Mouse (Mus musculus) layer of hippocampus, postnatal 25 days (tissue): ENCODE data around the gene Mcm8. TPM values are rescaled to one million over a fixed set of nuclear protein-coding genes. Genes with fewer than 3 reads are reported as not detected.

Source experiments
- DNase-seq, 2 experiments: peaks; one replicate each; pipeline ENCODE4 v3.0.0; 2022; ENCODE audit warnings: mixed read lengths in 2 of 2, low spot score in 1 of 2; ENCODE audit errors: extremely low spot score in 1 of 2
- total RNA-seq, 2 experiments: library from RNA; stranded (reverse); gene quantifications; 2 replicates each; pipeline ENCODE4 v1.2.3; 2021

Gene Mcm8
- total RNA-seq, 2 experiments from 2014 or later: 3.4 to 4.0 TPM

DNA sequence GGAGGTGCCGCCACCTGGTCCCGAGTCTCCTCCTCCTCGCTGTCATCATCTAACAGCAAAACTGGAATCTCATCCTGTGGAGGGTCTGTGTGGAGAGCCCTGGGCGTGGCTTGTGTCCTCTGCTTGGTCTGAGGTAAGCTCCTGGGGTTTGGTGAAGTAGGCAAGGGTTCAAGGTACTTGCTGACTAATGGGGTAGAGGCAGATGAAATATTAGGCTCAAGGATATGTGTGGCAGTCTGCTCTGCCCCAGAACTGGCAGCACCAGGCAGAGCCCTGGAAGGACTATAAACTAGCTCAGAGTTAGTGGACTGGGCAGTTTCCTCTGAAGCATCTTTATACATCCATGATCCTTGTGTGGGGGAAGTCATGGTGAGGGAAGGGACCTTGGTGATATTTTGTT, 54.3 kb downstream of the Mcm8 start:
- DNase-seq: no peak

DNA sequence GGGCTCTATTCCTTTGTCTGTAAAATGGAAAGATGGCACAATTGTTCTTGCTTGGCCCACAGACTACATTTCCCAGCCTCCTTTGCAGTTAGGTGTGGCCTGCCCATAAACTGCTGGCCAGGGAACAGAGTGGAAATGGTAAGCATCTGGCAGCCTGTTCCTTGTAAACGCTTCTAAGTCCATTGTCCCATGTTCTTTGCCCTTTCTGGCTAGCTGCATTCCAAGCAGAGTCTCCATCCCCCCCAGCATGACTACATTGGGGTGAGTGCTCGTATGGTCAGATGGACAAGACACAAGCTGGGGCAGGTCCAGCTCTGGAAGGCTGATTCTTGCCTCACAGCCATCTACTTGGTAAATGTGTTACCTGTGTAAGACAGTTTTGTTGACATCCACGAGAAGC, 55.7 kb downstream of the Mcm8 start:
- no peak for DNase-seq

DNA sequence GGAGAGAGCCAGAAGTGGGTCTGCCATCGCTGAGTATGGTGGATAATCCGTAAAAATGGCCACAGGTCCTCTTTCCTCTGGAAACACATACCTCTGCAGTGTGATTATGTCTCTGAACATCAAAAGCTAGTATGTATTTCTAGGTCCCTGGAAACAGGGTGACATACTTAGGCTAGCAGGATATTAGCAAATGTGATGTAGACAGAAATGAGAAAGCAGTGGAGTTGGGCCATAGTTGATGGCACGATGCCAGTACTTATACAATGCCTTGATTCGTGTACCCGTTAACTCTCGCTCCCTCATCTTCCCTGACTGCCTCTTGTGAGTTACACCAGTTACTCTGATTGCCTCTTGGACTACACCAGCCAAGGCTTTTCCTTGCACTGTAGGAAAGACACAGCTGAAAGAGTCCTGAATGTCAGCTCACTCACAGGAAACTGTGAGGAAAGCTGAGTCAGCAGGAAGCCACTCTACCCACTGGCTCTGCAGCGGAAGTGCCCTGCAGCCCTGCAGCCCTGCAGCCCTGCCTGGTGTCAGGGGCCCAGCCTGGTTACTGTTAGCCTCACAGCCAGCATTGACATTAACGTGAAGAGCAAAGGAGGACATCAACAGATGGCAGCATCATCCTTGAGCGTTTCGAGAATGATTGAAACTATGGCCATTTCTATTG, 57.9 kb downstream of the Mcm8 start:
- no peak for DNase-seq

DNA sequence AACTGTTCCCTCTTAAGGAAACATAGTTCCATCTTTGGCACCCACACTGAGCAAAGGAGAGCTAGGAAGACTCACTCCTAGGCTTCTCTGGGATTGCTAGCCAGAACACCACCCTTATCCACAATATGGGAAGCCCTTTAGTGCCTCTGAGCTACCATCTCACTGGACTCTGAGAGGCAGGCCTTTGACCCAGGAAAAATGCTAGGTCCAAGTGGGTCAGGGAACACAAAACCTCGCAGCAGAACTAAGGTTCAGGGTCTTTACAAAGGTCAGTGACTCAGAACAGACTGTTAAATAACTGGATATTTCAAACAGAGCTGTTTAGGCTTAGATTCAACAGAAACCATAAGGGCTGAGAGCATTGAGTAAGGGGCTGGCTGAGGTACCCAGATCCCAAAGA, 61.0 kb downstream of the Mcm8 start:
- no peak for DNase-seq

DNA sequence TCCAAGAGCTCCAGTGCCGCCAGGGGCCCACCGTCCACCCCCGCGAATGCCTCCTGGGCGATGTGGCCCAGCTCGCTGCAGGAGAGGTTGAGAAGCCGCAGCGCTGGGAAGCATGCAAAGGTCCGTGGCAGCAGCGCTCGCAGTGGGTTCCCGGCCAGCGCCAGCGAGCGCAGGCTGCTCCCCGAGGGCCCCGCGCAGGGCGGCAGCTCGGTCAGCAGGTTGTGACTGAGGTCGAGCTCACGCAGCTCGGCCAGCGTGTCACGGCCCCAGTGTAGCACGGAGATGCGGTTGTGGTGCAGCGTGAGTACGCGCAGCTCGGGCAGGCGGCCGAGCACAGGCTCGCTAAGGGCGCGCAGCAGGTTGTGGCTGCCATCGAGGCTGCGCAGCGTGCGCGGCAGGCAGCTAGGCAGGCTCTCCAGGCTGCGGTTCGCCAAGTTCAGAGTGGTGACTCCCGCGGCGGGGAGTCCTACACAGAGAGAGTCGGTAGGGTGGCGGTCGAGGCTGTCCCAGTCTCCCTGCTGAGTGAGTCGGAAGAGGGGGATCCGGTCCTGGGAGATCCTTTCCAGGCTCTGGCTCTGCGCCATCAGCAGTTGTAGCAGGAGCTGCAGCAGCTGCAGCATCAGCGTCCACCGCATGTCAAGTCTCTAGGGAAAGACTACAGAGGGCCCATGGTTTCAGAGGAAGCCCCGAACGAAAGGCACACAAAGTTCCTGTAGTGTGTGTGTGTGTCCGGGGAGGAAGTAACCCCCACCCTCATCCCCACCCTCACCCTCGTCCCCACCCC, 63.5 kb downstream of the Mcm8 start:
- peak; percentile 26 to 27 for DNase-seq

DNA sequence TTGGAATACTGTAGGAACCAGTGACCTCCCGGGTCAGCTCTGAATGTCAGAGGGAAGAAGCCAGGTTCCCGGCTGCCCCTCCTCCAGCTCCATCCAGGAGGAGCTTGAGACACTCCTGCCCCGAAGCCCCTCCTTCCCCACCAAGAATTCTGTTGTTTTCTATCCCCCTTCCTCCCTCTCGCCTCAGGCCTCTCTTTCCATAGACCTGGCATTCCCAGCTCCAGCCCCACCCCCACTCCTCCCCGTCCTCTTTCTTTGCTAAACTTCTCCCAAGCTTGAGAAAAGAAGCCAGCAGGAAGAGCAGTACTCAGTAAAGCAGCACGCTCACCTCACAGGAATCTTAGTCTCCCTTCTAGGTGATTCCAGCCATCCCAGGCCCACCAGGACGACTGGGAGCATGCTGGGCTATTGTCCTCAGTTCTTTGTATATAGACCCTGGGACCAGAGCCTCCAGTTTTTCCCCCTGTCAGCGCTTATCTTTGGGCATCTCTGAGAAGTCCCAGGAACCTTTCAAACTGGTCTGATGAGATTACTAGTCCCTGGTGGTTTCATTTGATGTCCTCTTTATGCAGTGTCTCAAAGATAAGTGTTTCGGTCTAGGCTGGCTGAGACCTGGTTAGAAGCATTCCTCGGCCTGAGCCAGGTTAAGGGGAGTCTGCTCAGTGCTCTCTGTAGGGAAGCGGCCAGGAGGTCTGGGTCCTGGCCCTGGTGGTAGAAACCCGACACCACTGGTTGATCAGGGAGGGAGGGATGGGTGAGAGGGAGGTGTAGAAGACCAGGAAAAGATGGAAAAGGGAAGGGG, 65.1 kb downstream of the Mcm8 start, which contains the start of gene Lrrn4:
Gene Lrrn4, minus strand, starts transcription at position 48 of the 802 bp plus-strand sequence.
- DNase-seq: no peak

DNA sequence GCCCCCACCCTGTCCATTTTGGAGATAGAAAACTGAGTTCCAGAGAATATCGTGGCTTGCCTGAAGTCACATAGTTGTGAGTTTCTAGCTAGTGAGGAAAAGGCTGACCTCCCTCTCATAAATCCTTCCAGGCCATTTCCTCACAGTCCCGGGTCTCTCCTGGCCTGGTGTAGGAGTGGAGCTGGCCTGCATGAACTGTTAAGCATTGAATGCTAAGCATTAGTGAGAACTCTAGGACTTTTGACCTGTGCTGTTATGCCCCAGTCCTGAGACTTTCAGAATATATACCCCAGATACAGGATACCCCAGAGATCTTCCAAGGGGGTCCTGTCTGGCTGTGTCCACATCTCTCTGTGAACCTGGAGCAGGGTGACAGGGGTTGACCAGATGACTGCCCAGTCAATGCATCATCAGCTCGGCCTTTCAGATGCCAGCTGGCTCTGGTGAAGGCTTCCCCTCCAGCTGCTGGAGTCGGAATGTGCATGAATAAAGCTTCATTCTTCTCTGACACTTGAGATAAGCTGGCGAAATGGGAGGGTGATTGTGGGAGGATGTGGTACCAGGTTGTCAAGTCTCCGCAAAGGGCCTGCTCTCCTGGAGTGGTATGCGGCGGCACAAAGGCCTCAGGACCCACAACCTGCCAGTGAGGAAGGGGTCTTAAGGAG, 68.5 kb downstream of the Mcm8 start:
- no peak for DNase-seq

DNA sequence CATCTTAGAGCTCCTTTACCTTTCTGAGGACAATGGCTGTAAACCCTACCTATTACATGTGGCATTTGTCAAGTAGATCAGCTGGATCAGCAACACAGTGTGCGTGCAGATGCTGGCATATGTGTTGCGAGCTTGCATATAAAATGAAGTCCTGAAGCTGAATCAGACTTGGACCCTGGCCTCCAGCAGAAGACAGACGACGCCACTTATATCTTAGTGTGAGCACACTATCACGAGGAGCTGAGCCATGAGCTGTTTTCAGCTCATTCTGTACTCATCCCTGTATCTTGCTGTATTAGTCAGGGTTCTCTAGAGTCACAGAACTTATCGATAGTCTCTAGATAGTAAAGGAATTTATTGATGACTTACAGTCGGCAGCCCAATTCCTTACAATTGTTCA, 69.4 kb downstream of the Mcm8 start:
- no peak for DNase-seq

Other genes with a start within 250 kb of the Mcm8 start
- 10 to 100 TPM; 69.6 to 87.4 TPM for gene Gpcpd1, start 228.4 kb upstream of the Mcm8 start, total RNA-seq
- 10 to 100 TPM; 10.8 to 10.9 TPM for gene Shld1, start 129.2 kb upstream of the Mcm8 start, total RNA-seq
- 100 to 1,000 TPM; 293 to 355 TPM for gene Chgb, start 34.9 kb upstream of the Mcm8 start, total RNA-seq
- gene Trmt6, start 86 bp upstream of the Mcm8 start, total RNA-seq: 10 to 100 TPM; 25.9 to 34.3 TPM
- gene Crls1, start 30.5 kb downstream of the Mcm8 start, total RNA-seq: 10 to 100 TPM; 42.1 to 42.9 TPM
- under 1 TPM; 0.56 to 0.98 TPM for gene Lrrn4, start 64.8 kb downstream of the Mcm8 start, total RNA-seq
- gene Fermt1, start 129.8 kb downstream of the Mcm8 start, total RNA-seq: under 1 TPM; 0.22 to 0.49 TPM